Comparison of ENCODE assay signal across 8 mouse cellular contexts in the genomic region with DNA sequence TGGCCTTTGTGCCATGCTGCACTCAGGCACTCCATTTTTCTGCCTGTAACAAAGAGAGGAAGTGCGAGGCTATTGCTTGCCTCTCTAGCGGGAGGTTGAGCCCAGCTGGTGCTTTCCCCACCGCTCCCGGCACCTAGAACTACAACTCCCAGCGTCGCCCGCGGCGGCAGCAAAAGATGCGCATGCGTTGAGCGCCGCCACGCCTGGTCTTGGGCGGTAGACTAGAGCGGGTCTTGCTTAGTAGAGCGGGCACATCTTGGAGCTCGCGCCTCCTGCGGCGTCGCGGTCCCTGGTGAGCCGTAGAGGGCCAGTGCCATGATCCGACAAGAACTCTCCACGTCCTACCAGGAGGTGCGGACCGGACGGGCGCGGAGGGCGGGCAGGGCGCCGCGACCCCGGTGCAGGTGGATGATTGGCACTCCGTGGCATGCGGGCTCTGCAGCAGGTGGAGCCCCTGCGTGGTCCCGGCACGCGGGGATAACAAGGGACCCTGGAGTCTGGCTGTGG. TPM values are rescaled to one million over a fixed set of nuclear protein-coding genes. Genes with fewer than 3 reads are reported as not detected.
DNase-seq lines count a peak whose midpoint lies in the region; ATAC-seq and TF ChIP-seq lines count a peak whose summit lies in the region.

Tmem206 (plus strand) TSS at position 187 of the 507 bp plus-strand sequence.

- TF ChIP-seq EP300 in ES-Bruce4 (IDR thresholded peaks at IDR 0.05; ENCODE audit: insufficient read depth, low read depth, low read length) = no peak

- peak; percentile 94 for ATAC-seq in cerebellum, adult (ENCODE audit: insufficient number of reproducible peaks, low FRiP score, low TSS enrichment)
- ATAC-seq in forebrain, embryonic 14.5 days = peak; percentile 97
- ATAC-seq in neutrophil, adult 5-6 weeks (ENCODE audit: extremely low read depth, insufficient number of reproducible peaks, low FRiP score, poor library complexity, severe bottlenecking) = peak; percentile 93

- no peaks in the 10 kb centered on the region for H3K9me3 ChIP-seq in ES-Bruce4 (replicated peaks; ENCODE audit: control insufficient read depth, insufficient read depth, low read length, poor library complexity, severe bottlenecking)
- H3K9me3 ChIP-seq in forebrain, embryonic 14.5 days (replicated peaks; ENCODE audit: control insufficient read depth, low read length) = no peaks in the 10 kb centered on the region

- peak within 1 kb of the TSS; percentile 76 for H3K4me3 ChIP-seq in ES-Bruce4 (ENCODE audit: low read depth, low read length)
- H3K4me3 ChIP-seq in forebrain, embryonic 14.5 days (ENCODE audit: low read depth, low read length) = peak within 1 kb of the TSS; percentile 84
- H3K4me3 ChIP-seq in lung, adult 2 months (replicated peaks; ENCODE audit: extremely low read depth, low read depth, low read length) = peak within 1 kb of the TSS; percentile 91

- H3K27ac ChIP-seq in ES-Bruce4 (ENCODE audit: insufficient read depth, low read length) = no peak within 1 kb of the TSS
- peak within 1 kb of the TSS; percentile 85 for H3K27ac ChIP-seq in forebrain, embryonic 14.5 days (ENCODE audit: low read depth, low read length)

- peak; percentile 98 for DNase-seq in forebrain, embryonic 14.5 days (ENCODE audit: low spot score)
- peak; percentile 90 for DNase-seq in heart, postnatal 25 days (ENCODE audit: low spot score)
- DNase-seq in layer of hippocampus, adult 18-20 months (ENCODE audit: low spot score in 2 of 2) = peak; percentile 91 to 97
- peak; percentile 94 for DNase-seq in lung, adult 2 months
- peak; percentile 96 for DNase-seq in thymus, adult 18-20 months

- H3K36me3 ChIP-seq in ES-Bruce4 (ENCODE audit: control insufficient read depth, insufficient read depth, low read length, poor library complexity, severe bottlenecking) = no peaks in the 10 kb centered on the region
- H3K36me3 ChIP-seq in forebrain, embryonic 14.5 days (ENCODE audit: control insufficient read depth, insufficient read depth, low read length) = 0 out of 2 replicates have a peak, but pooled peaks cover 5% of the 10 kb centered on the region

- under 1% methylated on average over 41 of the region's 42 CpGs for WGBS in forebrain, embryonic 14.5 days
- WGBS in lung, adult 2 months = under 1% methylated on average over 42 of the region's 42 CpGs

- H3K4me1 ChIP-seq in ES-Bruce4 (ENCODE audit: control insufficient read depth, insufficient read depth, low read length) = no peaks in the 10 kb centered on the region
- H3K4me1 ChIP-seq in forebrain, embryonic 14.5 days (ENCODE audit: control insufficient read depth, insufficient read depth, low read length) = peaks cover 26% of the 10 kb centered on the region
- H3K4me1 ChIP-seq in lung, adult 2 months (ENCODE audit: control insufficient read depth, insufficient read depth, low read length) = peaks cover 7% of the 10 kb centered on the region; the same call in 1 of the 2 replicates

- peak; percentile 79 for TF ChIP-seq POLR2A in ES-Bruce4 (IDR thresholded peaks at IDR 0.05; ENCODE audit: insufficient read depth, low read length)
- TF ChIP-seq POLR2A in lung, adult 2 months (IDR thresholded peaks at IDR 0.05; ENCODE audit: borderline replicate concordance, extremely low read depth, low read depth, low read length) = peak; percentile 89; the same call in 1 of the 2 replicates

- H3K27me3 ChIP-seq in ES-Bruce4 (ENCODE audit: control insufficient read depth, insufficient read depth, low read length, poor library complexity, severe bottlenecking) = no peaks in the 10 kb centered on the region
- no peaks in the 10 kb centered on the region for H3K27me3 ChIP-seq in forebrain, embryonic 14.5 days (replicated peaks; ENCODE audit: control insufficient read depth, insufficient read depth, low read length)

- no peak for TF ChIP-seq CTCF in ES-Bruce4 (IDR thresholded peaks at IDR 0.05; ENCODE audit: low read depth, low read length)
- no peak for TF ChIP-seq CTCF in lung, adult 2 months (IDR thresholded peaks at IDR 0.05; ENCODE audit: insufficient read depth, low read length)

- peak within 1 kb of the TSS; percentile 64 for H3K9ac ChIP-seq in ES-Bruce4 (ENCODE audit: low read depth, poor library complexity, severe bottlenecking)
- peak within 1 kb of the TSS; percentile 92 for H3K9ac ChIP-seq in forebrain, embryonic 14.5 days (ENCODE audit: low read length)

- intact Hi-C loops in heart, postnatal 25 days (cut with DNase I) = loop anchor here (10.0 kb wide), 1 partner anchor 389 kb away; the partner anchor contains the start of gene Lpgat1

- peak within 1 kb of the TSS; percentile 87 for H3K4me2 ChIP-seq in forebrain, embryonic 14.5 days (ENCODE audit: low read length)

RNA-seq across cellular contexts. Expression of gene Tmem206, which starts in this region (rescaled TPM):
- polyA plus RNA-seq in ES-Bruce4 (2011; ENCODE audit: insufficient read depth, insufficient read length, low read depth, missing spikeins) = 7.9 and 10.1 TPM in 2 replicates
- polyA plus RNA-seq in forebrain, embryonic 14.5 days (2014; fragmentation: Nextera tagmentation; extraction: Ambion mirVana) = 57.0 and 62.5 TPM in 2 replicates
- 1 to 10 TPM; 3.5 to 4.1 TPM for total RNA-seq in heart, postnatal 25 days (2021)
- 1 to 10 TPM; 8.4 to 8.6 TPM for total RNA-seq in layer of hippocampus, adult 18-20 months (2021)
- 8.0 and 8.4 TPM in 2 replicates for polyA plus RNA-seq in lung, adult 2 months (2012; rRNA removed)
- total RNA-seq in neutrophil, adult 5-6 weeks (2017) = 19.2 and 19.5 TPM in 2 replicates
